Mouse (Mus musculus) erythroid progenitor cell, adult 5-6 weeks (primary cell): Measurements from ENCODE around the gene Ccdc62. TPM values are rescaled to one million over a fixed set of nuclear protein-coding genes. Genes with fewer than 3 reads are reported as not detected.
A peak's percentile ranks its signal among the peaks of the same experiment; 100 is the strongest.

Experiments
- ATAC-seq: replicated peaks from 2 replicates; pipeline ENCODE4 v1.8.0; 2016; ENCODE audit warnings: moderate number of reproducible peaks, mild to moderate bottlenecking, moderate TSS enrichment, inconsistent platforms; ENCODE audit not compliant: poor library complexity, low FRiP score, severe bottlenecking
- total RNA-seq, 2 experiments: library from RNA; stranded (forward) in 1 of 2; stranded (reverse) in 1 of 2; fragments of 150-400 nt in 1 of 2; fragments of 186-747, 209-891 nt in 1 of 2; gene quantifications; 2 replicates each; pipeline versions ENCODE4 v1.2.3 to v1.2.4; 2015 to 2017; ENCODE audit warnings: low replicate concordance in 2 of 2

Ccdc62 gene
- 2.2 and 15.9 TPM in 2 replicates for total RNA-seq (2015; ENCODE audit: low replicate concordance)
- total RNA-seq (2017; ENCODE audit: low replicate concordance) = 0.39 TPM in 1 of 2 replicates, not detected in the other

DNA sequence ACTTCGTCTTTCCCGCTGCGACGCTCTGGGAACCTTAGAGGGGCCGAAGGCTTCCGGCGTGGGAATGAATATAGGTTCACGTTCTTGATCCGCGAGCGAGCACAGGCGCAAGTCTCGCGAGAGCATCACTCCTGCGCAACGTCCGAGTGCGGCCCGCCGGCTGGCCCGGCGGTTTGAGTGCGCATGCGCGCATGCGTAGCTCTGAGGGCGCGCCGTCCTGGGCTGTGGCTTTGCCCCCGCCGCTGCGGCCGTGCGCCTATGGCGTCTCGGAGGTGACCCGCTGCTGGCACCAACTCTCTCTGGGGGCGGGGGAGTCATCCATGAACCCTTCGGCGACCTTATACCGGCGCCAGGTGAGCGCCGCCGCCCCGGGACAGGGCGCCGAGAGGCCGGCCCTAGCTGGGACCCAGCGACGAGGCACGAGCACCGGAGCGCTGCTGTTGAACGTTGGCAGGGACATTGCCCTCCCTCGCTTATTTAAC lies at the start of gene Ccdc62:
Gene Ccdc62 (plus strand): TSS at position 172 of the 482 bp plus-strand sequence.
- peak; percentile 94 for ATAC-seq

DNA sequence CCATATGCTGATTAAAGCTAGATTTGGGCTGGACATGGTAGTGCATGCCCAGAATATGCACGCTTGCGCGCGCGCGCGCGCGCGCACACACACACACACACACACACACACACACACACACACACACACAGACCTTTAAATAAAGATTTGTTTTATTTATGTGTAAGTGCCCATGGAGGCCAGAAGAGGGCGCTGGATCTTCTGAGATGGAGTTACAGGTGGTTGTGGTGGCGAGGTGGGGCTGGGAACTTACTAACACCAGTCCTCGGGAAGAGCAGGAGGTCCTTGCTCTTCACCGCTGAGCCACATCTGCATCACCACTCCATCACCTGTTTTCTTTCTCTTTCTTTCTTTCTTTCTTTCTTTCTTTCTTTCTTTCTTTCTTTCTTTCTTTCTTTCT lies 49.7 kb upstream of the Ccdc62 start:
- no peak for ATAC-seq

DNA sequence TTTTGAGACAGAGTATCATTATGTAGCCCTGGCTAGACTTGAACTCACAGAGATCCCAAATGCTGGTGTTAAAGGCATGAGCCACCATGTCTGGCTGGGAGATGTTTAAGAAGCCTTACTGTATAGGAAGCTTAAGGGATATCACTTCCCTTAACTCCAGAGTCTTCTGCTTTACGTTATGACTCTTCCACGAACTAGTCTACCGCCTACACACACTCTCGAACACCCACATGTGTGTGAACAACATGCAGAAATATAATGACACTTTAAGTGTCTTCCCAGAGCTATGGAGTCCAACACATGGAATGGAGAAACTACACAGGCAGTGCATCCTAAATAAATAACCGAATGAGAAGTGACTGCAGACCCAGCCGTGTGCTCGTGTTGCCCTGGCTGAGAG lies 46.6 kb upstream of the Ccdc62 start:
- no peak for ATAC-seq

DNA sequence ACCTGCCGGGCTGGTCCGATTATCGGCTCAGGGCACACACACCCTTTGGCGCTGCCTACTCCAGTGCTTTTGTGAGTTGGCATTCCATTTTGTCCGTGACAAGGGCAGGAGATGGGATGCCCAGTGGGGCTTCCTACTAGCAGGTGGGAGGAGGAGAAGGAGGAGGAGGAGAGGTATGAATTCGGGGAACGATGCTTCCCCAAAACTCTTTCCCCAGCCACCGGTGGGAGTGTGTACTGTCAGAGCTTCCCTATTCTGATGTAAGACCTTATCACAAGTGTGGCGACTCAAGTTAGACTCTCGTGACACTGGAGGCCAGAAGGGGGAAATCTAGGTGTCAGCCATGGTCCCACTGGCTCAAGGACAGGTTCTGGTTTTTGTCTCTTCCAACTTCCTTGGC lies 46.1 kb upstream of the Ccdc62 start:
- no peak for ATAC-seq

DNA sequence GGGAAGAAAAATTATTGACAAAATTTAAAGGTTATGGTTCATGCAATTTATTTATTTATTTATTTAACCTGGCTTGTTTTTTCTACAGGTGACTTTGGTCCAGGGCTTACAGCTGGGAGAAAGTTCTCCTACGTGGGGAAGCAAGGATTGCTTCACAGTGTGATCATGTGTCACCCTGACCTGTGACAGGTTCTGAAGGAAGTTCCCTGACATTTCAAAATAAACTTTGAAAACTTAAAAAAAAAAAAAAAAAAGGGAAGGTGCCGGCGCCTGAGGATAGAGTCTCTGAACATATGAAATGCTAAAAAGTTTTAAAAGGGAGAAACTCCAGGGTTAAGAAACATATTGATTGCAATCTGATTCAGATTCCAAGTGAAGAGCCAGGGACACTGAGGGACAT lies 44.1 kb upstream of the Ccdc62 start:
- ATAC-seq = no peak

DNA sequence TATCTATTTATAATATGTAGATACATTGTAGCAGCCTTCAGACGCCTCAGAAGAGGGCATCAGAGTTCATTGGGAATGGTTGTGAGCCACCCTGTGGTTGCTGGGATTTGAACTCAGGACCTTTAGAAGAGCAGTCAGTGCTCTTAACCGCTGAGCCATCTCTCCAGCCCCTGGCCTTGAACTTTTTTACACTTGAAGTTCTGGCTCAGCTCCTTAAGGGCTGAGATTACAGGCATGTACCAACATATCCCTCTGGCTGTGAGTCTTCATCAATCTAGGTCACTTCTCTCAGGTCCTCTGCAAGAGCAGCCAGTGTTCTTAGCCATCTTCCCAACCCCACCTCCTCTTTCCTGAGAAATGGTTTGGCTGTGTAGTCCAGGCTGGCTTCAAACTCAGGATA lies 40.2 kb upstream of the Ccdc62 start:
- ATAC-seq = no peak

DNA sequence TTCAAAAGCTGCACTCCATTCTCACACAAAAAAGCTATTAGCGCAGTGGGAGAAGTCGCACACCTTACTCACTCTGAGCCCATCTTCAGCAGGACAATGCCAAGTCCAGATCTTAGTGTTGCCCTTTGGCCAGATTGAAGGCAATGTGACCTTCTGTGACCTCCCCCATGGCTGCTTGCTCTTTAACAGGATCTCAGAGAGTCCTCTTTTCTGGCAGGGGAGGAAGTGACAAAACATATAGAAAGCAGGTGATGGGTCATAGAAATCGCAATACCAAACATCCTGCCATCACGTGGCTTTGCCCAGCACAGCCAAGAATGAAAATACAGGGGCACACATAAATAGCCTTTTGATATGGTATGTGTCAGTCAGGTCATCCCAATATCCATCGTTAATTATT lies 39.5 kb upstream of the Ccdc62 start:
- ATAC-seq = no peak

DNA sequence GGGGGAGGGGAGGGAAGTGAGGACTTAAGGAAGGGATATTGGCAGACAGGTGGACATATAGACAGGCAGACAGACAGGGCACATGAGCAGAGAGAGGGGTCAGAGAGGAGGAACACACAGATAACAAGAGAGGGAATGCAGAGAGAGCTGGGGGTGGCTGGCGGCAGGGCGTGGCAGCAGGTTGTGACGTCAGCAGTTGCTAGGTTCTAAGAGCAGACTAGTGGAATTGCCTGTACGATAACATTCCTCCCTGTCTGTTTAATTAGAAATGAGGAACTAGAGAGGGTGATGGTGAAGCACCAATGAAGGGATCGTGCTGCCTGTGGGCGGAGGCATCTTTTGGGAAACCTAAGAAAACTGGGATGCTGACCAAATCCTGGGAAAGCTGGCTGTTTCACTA lies 38.8 kb upstream of the Ccdc62 start:
- no peak for ATAC-seq

DNA sequence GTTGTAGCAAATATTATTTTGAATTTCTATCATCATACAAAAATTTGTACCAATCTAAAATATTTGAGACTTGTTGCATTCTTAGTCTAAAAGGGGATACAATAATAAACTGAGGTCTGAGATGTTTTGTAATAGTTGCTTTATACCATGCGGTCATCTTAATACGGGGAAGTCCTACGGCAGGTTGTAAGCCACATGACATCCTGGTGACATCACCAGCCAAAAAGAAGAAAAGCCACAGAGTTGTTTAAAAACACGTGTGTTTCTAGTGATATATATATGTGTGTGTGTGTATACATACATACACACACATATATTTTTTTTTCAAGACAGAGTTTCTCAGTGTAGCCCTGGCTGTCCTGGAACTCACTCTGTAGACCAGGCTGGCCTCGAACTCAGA lies 37.0 kb upstream of the Ccdc62 start:
- ATAC-seq = no peak

DNA sequence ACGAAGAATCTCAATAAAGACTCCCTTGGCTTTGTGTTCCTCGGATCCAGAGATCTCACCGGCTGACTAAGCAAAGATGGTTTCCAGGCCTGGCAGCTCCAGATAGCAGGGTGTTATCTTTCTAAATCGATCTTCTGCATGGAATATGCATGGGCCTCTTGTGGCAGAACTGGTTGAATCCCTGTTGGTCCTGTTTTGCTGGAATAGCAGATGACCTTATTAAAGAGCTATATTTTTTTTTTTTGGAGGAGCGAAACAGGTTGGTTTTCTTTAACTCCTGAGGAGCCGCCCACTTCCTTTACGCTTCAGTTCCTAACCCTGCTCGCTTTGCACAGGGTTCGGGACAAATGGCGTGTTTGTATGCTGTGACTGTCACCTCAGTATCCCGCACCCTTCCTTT lies 34.1 kb upstream of the Ccdc62 start:
- no peak for ATAC-seq

DNA sequence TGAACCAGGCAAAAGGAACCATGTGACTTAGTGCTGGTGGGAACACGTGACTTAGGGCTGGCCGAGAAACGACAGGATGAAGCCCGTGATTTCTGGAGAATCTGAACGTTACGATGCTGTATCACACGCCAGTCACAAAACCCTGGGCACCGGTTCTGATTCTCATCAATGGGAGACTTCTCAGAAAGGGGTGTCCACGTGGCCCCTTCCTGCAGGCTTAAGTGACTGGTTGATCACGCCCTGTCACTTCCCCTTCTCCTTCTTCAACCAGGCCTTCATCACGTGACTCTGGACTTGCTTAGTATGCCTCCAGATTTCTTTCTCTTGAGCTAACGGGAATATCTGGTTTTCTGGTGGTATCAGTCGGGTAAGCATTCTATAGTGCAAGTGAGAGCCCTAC lies 33.1 kb upstream of the Ccdc62 start:
- ATAC-seq = no peak

DNA sequence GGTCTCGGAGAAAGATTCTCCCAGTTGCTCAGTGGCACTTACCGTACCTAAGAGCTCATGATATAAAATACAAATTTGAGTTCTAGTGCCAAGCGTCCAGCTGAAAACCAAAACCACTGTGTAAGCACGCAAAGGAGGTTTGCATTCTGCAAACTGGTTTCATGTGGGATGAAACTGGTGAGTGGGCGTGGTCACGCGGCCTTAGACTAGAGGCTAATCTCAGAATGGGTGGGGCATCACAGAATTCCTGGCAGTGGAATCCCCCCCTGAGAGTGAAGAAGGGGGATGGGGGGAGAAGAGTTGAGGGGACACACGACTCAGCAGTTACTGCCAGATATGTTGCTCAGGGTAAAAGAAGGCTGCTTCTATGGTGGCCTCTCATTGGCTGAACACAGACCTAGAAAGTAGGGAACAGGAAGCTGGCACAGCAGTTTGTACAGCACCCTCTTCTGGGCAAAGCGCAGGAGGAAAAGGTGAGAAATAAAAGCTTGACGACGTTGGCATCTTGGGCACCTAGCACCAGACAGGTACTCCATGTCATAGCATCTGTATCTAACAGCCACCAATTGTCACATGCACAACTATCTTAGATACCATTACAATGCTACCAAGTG lies 26.3 kb upstream of the Ccdc62 start:
- no peak for ATAC-seq

DNA sequence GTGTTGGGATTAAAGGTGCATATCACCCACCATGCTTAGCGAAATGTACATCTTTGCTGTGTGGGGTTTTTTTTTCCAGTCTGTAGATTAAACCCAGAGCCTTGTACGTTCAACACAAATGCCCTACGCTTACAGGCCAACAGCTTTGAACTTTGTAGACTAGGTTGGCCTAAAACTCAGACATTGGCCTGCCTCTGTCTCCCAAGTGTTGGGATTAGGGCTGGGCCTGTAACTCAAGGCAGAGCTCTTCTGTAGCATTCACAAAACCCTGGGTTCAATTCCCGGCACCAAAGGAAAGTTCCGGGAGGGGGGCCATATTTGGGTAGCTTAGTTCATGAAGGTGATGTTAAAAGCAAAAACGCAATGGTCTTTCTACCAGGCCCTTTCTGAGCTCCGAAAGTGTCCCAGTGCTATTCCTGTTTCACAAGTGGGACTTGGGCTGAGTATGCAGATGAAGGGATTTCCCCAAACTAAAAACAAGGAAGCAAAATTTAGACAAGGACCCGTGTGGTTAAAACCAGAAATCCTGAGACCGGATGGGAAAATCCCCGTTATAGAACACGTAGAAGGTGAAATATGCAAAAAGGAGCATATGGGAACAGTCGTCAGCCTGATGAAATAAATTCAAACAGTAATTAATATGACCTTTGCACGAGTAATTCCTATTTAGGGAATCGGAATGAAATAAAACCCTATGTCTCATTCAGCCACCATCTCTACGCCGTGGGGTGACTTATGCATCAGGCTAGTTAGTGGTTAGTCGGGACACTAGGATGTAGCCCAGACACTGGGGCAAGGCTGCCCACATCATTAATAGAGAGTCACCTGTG lies 24.1 kb upstream of the Ccdc62 start:
- ATAC-seq = no peak

DNA sequence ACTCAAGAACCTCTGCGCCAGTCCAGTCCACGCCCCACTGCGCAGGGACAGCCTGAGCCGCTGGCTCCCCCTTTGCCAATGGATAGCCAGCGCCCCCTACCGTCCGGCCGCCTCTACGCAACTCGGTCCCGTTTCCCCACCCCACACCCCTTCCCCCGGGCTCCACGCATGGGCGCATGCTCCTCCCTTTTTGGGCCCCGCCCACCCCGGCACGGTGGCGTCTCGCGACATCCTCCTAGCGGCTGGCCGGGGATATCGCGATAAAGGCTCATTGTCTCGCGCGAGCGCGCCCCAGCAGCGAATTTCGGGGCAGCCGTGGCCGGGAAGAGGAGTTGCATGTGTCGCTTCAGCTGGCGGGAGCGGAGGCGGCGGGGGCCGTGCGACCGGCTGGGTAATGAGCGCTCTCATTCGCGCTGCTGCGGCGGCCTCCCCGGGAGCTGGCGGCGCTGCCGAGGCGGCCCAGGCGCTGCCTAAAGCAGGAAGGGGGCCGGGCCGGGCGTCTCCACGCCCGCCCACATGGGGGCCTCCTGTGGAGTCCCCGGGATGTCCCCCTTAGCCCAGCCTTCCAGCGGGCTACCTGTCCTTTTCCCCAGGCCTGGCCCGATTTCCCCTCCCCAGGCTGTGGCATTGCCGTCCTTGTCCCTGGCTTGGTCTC lies 23.4 kb upstream of the Ccdc62 start, which contains the start of gene Denr:
Gene Denr (plus strand): TSS at position 200 of the 655 bp plus-strand sequence.
- peak; percentile 98 for ATAC-seq

DNA sequence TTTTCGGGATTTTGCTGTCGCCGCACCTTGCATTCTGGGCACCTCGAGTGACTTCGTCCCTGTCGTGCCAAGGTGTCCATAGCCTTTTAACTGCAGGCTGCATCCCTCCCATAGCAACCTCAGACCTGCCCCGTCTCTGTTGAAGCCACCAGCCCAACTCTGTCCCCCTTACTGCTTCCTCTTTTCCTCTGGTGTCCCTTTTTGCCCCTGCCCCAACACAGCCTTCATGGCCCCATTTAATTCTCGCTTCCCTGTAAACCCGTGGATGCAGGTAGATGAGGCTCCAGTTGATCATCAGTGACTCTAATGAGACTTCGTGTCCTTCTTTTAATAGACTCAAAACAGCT lies 22.9 kb upstream of the Ccdc62 start:
- ATAC-seq = 0 out of 2 replicates have a peak, but pooled peaks have one; percentile 2

DNA sequence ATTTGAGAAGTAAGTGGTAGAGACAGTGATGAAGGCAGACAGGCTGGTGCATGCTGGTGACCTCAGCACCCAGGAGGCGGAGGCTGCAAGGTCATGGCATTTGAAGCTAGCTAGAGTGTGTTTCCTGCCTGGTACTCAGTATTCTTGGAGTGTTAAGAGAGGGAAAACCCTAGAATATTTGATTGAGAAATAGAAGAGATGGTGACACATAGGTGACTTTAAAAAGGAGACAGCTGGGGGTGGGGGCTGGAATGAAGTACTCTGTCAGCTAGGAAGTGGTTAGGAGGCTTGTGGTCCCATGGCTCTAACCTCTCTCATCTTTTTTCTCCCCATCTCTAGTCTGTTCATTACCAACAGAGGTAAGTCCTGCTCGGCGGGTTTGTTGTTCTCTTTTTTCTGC lies 15.6 kb upstream of the Ccdc62 start:
- ATAC-seq = no peak

DNA sequence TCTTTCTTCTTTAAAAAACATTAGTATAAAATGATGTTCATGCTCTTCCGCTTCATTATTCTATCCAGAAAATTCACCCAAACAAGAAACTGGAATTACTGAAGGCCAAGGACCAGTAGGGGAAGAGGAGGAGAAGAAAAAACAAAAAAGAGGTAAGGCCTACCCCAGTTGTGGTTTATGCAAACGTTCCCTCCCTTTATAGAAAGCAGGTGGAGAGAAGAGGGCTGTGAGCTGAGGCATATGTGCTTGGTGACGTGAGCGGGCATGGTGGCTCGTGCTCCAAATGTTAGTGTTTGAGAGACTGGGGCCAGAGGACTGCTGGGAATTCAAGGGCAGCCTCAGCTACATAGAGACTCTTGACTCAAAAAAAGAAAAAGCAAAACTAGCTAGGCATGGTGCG lies 8.4 kb upstream of the Ccdc62 start:
- ATAC-seq = no peak

DNA sequence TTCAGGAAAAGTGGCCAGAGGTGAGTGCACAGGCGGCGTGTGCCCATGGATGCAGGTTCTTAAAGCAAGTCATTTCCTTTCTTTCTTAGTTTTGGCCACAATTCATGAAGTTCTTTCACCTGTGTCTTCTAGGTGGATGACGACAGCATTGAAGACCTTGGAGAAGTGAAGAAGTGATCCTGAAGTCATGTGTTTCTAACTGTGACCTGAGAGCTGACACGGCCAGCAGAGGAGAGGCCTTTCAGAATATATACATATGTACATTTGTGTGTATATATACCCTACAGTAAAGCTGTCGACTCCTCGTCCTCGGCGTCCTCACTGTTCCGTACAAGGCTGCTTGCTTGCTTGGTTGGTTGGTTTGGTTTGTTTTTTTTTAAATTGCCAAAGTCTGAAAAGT lies 3.4 kb upstream of the Ccdc62 start, which contains the start of gene Gm43518:
Gene Gm43518 (plus strand): TSS at position 301 of the 400 bp plus-strand sequence.
- ATAC-seq = no peak

DNA sequence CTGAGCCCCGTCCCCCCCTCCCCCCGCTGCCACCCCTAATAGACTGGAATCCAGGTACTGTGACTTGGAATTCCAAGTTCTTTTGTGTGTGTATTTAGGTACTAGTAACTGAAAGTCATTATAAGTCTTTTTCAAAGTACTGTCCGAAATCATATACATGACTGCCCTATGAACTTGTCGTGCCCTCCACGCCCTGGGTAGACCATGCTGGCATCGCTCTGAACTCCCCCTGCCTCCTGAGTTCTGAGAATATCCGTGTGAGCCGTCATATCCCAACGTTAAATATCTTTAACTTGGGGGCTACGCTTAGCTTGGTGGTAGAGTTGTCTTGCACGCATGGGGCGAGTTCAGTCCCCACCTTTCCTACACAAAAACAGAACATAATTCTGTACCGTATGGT lies 652 bp downstream of the Ccdc62 start:
- no peak for ATAC-seq

DNA sequence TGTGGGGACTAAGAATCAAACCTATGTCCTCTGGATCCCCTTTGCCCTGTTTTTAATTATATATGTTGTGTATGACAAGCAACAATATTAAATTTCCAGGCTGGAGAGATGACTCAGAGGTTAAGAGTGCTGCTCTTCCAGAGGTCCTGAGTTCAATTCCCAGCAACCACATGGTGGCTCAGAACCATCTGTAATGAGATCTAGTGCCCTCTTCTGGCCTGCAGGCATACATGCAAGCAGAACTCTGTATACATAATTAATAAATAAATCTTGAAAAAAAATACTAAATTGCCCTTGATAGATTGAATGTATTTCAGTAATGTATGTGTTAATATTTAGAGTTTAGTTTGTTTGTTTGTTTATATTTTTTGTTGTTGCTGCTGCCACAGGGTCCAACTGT lies 2.4 kb downstream of the Ccdc62 start:
- no peak for ATAC-seq

DNA sequence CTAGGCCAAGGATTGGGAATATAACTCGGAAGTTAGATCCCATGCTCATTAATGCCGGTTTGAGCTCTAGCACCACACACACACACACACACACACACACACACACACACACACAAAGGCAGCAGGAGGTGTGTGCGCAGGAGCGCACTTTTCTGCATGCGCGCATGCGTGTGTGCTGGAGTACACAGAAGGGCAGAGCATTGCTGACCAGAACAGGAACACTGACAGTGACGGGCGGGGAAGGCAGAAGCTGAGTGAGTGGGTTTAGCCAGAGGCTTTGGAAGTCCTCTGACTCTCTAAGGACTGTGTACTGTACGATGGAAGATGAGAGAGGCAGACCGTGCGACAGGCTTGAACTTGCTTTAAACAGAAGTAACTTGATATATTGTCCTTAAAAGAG lies 3.1 kb downstream of the Ccdc62 start:
- no peak for ATAC-seq
